Mouse (Mus musculus) MEL (cell line): ENCODE measurements around the gene Cpa4.

ENCODE experiments used
- BHLHE40 ChIP-seq: IDR thresholded peaks from 2 replicates; pipeline ENCODE4 v1.6.1; 2012; ENCODE audit warnings: low read depth, mild to moderate bottlenecking, inconsistent platforms, low read length, improper control_type of control experiment, borderline replicate concordance
- CTCF ChIP-seq, 3 experiments: IDR thresholded peaks in 2 of 3; conservative IDR thresholded peaks in 1 of 3; 2 replicates each; pipeline ENCODE4 v1.5.1; 2011 to 2012; ENCODE audit warnings: low read length in 3 of 3, low read depth in 2 of 3, mild to moderate bottlenecking in 2 of 3, improper control_type of control experiment in 1 of 3, inconsistent platforms in 1 of 3, mixed read lengths in 1 of 3, moderate library complexity in 1 of 3; ENCODE audit not compliant: control insufficient read depth in 1 of 3, insufficient read depth in 1 of 3, poor library complexity in 1 of 3, severe bottlenecking in 1 of 3
- EP300 ChIP-seq, 2 experiments: IDR thresholded peaks; 2 replicates each; pipeline ENCODE4 v1.6.1; 2011; ENCODE audit warnings: improper control_type of control experiment in 2 of 2, low read length in 2 of 2, low read depth in 1 of 2, mild to moderate bottlenecking in 1 of 2
- GATA1 ChIP-seq: IDR thresholded peaks from 2 replicates; pipeline ENCODE4 v1.6.1; 2011; ENCODE audit warnings: low read depth, low read length, improper control_type of control experiment
- KAT2A ChIP-seq: conservative IDR thresholded peaks from 2 replicates; pipeline ENCODE4 v1.6.1; 2012; ENCODE audit warnings: low read depth, low read length, improper control_type of control experiment, inconsistent platforms
- POLR2AphosphoS5 ChIP-seq: IDR thresholded peaks from 2 replicates; pipeline ENCODE4 v1.6.1; 2012; ENCODE audit warnings: low read depth, borderline replicate concordance, mild to moderate bottlenecking, inconsistent platforms, low read length, moderate library complexity, mixed read lengths
- USF2 ChIP-seq, 2 experiments: IDR thresholded peaks; 2 replicates each; pipeline ENCODE4 v1.6.1; 2011 to 2012; ENCODE audit warnings: improper control_type of control experiment in 2 of 2, low read length in 2 of 2, borderline replicate concordance in 1 of 2, inconsistent platforms in 1 of 2, low read depth in 1 of 2, mild to moderate bottlenecking in 1 of 2; ENCODE audit not compliant: insufficient read depth in 1 of 2
- ZKSCAN1 ChIP-seq: IDR thresholded peaks from 2 replicates; pipeline ENCODE4 v1.6.1; 2012; ENCODE audit warnings: low read depth, mild to moderate bottlenecking, inconsistent platforms, low read length, improper control_type of control experiment, moderate library complexity
- ZNF384 ChIP-seq: IDR thresholded peaks from 2 replicates; pipeline ENCODE4 v1.6.1; 2012; ENCODE audit warnings: low read depth, mild to moderate bottlenecking, inconsistent platforms, low read length, improper control_type of control experiment

GRCm38 (mm10) chr6:30547656-30548306 lies 20.4 kb upstream of the Cpa4 start:
- TF ChIP-seq CTCF (IDR thresholded peaks at IDR 0.05 in 2 of 3, conservative IDR thresholded peaks at IDR 0.05 in 1 of 3; ENCODE audit: control insufficient read depth in 1 of 3, insufficient read depth in 1 of 3, low read depth in 2 of 3, low read length in 3 of 3, poor library complexity in 1 of 3, severe bottlenecking in 1 of 3) (no peak), ZNF384 (no peak), EP300 (IDR thresholded peaks at IDR 0.05; ENCODE audit: low read depth in 1 of 2, low read length in 2 of 2) (no peak), USF2 (IDR thresholded peaks at IDR 0.05; ENCODE audit: borderline replicate concordance in 1 of 2, insufficient read depth in 1 of 2, low read depth in 1 of 2, low read length in 2 of 2) (no peak), GATA1 (no peak), KAT2A (no peak), BHLHE40 (no peak), POLR2AphosphoS5 (no peak), ZKSCAN1 (no peak)
